Mouse (Mus musculus) MEL (cell line): ENCODE measurements at regions not wholly inside any gene's neighbourhood (a gene's known extent, or its start where the extent isn't known, plus 50 kb on each side); places are given as distances from the start of the nearest gene placed in this dataset.

Experiments
- DNase-seq: peaks from one replicate; pipeline ENCODE4 v3.0.0; 2011; ENCODE audit warnings: low read depth, low spot score
- H3K27ac ChIP-seq: 2 replicates; pipeline ENCODE4 v1.5.1; 2012; ENCODE audit warnings: low read depth, mild to moderate bottlenecking, control low read depth, low read length, moderate library complexity; ENCODE audit not compliant: control insufficient read depth
- H3K27me3 ChIP-seq, 2 experiments: fragments of 150-350 bp in 1 of 2; sonication (generic) in 1 of 2; 2 replicates each; pipeline ENCODE4 v1.6.1; 2012; ENCODE audit warnings: low read length in 2 of 2, mild to moderate bottlenecking in 2 of 2, improper control_type of control experiment in 1 of 2, moderate library complexity in 1 of 2; ENCODE audit not compliant: insufficient read depth in 2 of 2, control insufficient read depth in 1 of 2
- H3K36me3 ChIP-seq, 2 experiments: 2 replicates each; pipeline ENCODE4 v1.6.1; 2012 to 2014; ENCODE audit warnings: low read length in 2 of 2, improper control_type of control experiment in 1 of 2, inconsistent platforms in 1 of 2, mild to moderate bottlenecking in 1 of 2; ENCODE audit not compliant: insufficient read depth in 2 of 2, control insufficient read depth in 1 of 2
- H3K4me1 ChIP-seq, 2 experiments: fragments of 150-350 bp in 1 of 2; sonication (generic) in 1 of 2; 2 replicates each; pipeline ENCODE4 v1.6.1; 2012; ENCODE audit warnings: low read length in 2 of 2, improper control_type of control experiment in 1 of 2, mild to moderate bottlenecking in 1 of 2; ENCODE audit not compliant: insufficient read depth in 2 of 2, control insufficient read depth in 1 of 2
- H3K4me3 ChIP-seq, 2 experiments: fragments of 150-350 bp in 1 of 2; sonication (generic) in 1 of 2; 2 replicates each; pipeline ENCODE4 v1.5.1; 2012; ENCODE audit warnings: low read depth in 2 of 2, low read length in 2 of 2, mild to moderate bottlenecking in 2 of 2, moderate library complexity in 2 of 2, control low read depth in 1 of 2, improper control_type of control experiment in 1 of 2; ENCODE audit not compliant: control insufficient read depth in 1 of 2, insufficient read depth in 1 of 2
- H3K79me2 ChIP-seq: 2 replicates; pipeline ENCODE4 v1.6.1; 2012; ENCODE audit warnings: mild to moderate bottlenecking, low read length, moderate library complexity; ENCODE audit not compliant: control insufficient read depth, poor library complexity, insufficient read depth
- H3K9ac ChIP-seq: 2 replicates; pipeline ENCODE4 v1.6.1; 2012; ENCODE audit warnings: low read depth, mild to moderate bottlenecking, control low read depth, low read length, moderate library complexity; ENCODE audit not compliant: control insufficient read depth, poor library complexity, severe bottlenecking
- H3K9me3 ChIP-seq: fragments of 150-350 bp; sonication (generic); replicated peaks from 2 replicates; pipeline ENCODE4 v1.6.1; 2012; ENCODE audit warnings: mild to moderate bottlenecking, low read length, improper control_type of control experiment, moderate library complexity; ENCODE audit not compliant: insufficient read depth
- BHLHE40 ChIP-seq: IDR thresholded peaks from 2 replicates; pipeline ENCODE4 v1.6.1; 2012; ENCODE audit warnings: low read depth, mild to moderate bottlenecking, inconsistent platforms, low read length, improper control_type of control experiment, borderline replicate concordance
- E2F4 ChIP-seq: IDR thresholded peaks from 2 replicates; pipeline ENCODE4 v1.6.1; 2011; ENCODE audit warnings: low read depth, low read length, improper control_type of control experiment, borderline replicate concordance
- EP300 ChIP-seq, 2 experiments: IDR thresholded peaks; 2 replicates each; pipeline ENCODE4 v1.6.1; 2011; ENCODE audit warnings: improper control_type of control experiment in 2 of 2, low read length in 2 of 2, low read depth in 1 of 2, mild to moderate bottlenecking in 1 of 2
- HCFC1 ChIP-seq: IDR thresholded peaks from 2 replicates; pipeline ENCODE4 v1.6.1; 2012; ENCODE audit warnings: low read depth, mild to moderate bottlenecking, inconsistent platforms, low read length, improper control_type of control experiment, moderate library complexity
- MAFK ChIP-seq: IDR thresholded peaks from 2 replicates; pipeline ENCODE4 v1.6.1; 2011; ENCODE audit warnings: low read depth, mild to moderate bottlenecking, low read length, improper control_type of control experiment, borderline replicate concordance
- MXI1 ChIP-seq: IDR thresholded peaks from 2 replicates; pipeline ENCODE4 v1.6.1; 2011; ENCODE audit warnings: mild to moderate bottlenecking, low read depth, low read length, improper control_type of control experiment
- MYB ChIP-seq: IDR thresholded peaks from 2 replicates; pipeline ENCODE4 v1.6.1; 2011; ENCODE audit warnings: mild to moderate bottlenecking, low read depth, low read length, improper control_type of control experiment
- MYC ChIP-seq: IDR thresholded peaks from 2 replicates; pipeline ENCODE4 v1.6.1; 2011; ENCODE audit warnings: low read depth, mild to moderate bottlenecking, low read length, improper control_type of control experiment, moderate library complexity
- NRF1 ChIP-seq: IDR thresholded peaks from 2 replicates; pipeline ENCODE4 v1.6.1; 2014; ENCODE audit warnings: low read depth, mild to moderate bottlenecking, inconsistent platforms, low read length, improper control_type of control experiment, moderate library complexity; ENCODE audit not compliant: poor library complexity, insufficient read depth, severe bottlenecking
- POLR2A ChIP-seq, 2 experiments: IDR thresholded peaks; 2 replicates each; pipeline ENCODE4 v1.6.1; 2011 to 2012; ENCODE audit warnings: low read length in 2 of 2, mild to moderate bottlenecking in 2 of 2, control low read depth in 1 of 2, improper control_type of control experiment in 1 of 2, low read depth in 1 of 2, moderate library complexity in 1 of 2; ENCODE audit not compliant: control insufficient read depth in 1 of 2, insufficient read depth in 1 of 2, poor library complexity in 1 of 2
- POLR2AphosphoS2 ChIP-seq: IDR thresholded peaks from 2 replicates; pipeline ENCODE4 v1.6.1; 2011; ENCODE audit warnings: low read length, improper control_type of control experiment
- SIN3A ChIP-seq: IDR thresholded peaks from 2 replicates; pipeline ENCODE4 v1.6.1; 2012; ENCODE audit warnings: low read length, improper control_type of control experiment, inconsistent platforms
- SMC3 ChIP-seq: IDR thresholded peaks from 2 replicates; pipeline ENCODE4 v1.6.1; 2011; ENCODE audit warnings: low read depth, low read length, improper control_type of control experiment
- TAL1 ChIP-seq: IDR thresholded peaks from 2 replicates; pipeline ENCODE4 v1.6.1; 2012; ENCODE audit warnings: mild to moderate bottlenecking, inconsistent platforms, low read length, moderate library complexity, mixed read lengths
- TCF12 ChIP-seq: IDR thresholded peaks from 2 replicates; pipeline ENCODE4 v1.6.1; 2014; ENCODE audit warnings: low read depth, mild to moderate bottlenecking, inconsistent platforms, low read length, improper control_type of control experiment, moderate library complexity
- USF2 ChIP-seq, 2 experiments: IDR thresholded peaks; 2 replicates each; pipeline ENCODE4 v1.6.1; 2011 to 2012; ENCODE audit warnings: improper control_type of control experiment in 2 of 2, low read length in 2 of 2, borderline replicate concordance in 1 of 2, inconsistent platforms in 1 of 2, low read depth in 1 of 2, mild to moderate bottlenecking in 1 of 2; ENCODE audit not compliant: insufficient read depth in 1 of 2
- ZC3H11A ChIP-seq: IDR thresholded peaks from 2 replicates; pipeline ENCODE4 v1.6.1; 2012; ENCODE audit warnings: low read depth, mild to moderate bottlenecking, inconsistent platforms, low read length, improper control_type of control experiment
- ZMIZ1 ChIP-seq: IDR thresholded peaks from 2 replicates; pipeline ENCODE4 v1.6.1; 2012; ENCODE audit warnings: low read depth, mild to moderate bottlenecking, inconsistent platforms, low read length, improper control_type of control experiment, moderate library complexity
- ZNF384 ChIP-seq: IDR thresholded peaks from 2 replicates; pipeline ENCODE4 v1.6.1; 2012; ENCODE audit warnings: low read depth, mild to moderate bottlenecking, inconsistent platforms, low read length, improper control_type of control experiment

DNA sequence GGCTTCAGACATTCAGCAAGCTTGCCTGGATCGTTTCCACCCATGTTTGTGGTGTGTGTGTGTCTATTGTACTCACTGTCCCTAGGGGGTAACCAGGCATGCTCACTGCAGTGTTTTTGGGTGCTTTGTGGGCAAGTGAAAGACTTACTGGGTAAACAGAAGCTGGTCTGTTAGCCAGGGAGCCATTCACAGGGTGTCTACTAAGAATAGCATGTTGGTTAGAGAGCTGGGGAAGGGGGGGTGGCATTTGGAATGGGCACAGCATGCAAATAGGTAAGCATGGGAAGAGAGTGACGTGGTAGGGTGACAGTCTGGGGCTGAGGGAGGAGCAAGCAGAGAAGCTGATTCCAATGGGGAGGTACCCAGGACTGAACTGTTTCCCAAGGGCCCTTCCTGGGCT, 97.7 kb upstream of the Kazn start:
- Histone ChIP-seq H3K9me3 (no peaks in the 10 kb centered on the region), H3K4me1 (no peaks in the 10 kb centered on the region), H3K4me3 (no peak overlapping the region), H3K79me2 (no peaks in the 10 kb centered on the region), H3K36me3 (no peaks in the 10 kb centered on the region), H3K9ac (no peak overlapping the region), H3K27ac (no peak overlapping the region), H3K27me3 (no peaks in the 10 kb centered on the region)
- TF ChIP-seq POLR2A (IDR thresholded peaks at IDR 0.05; ENCODE audit: control insufficient read depth in 1 of 2, insufficient read depth in 1 of 2, low read depth in 1 of 2, low read length in 2 of 2, poor library complexity in 1 of 2) = no peak
- no peak for TF ChIP-seq E2F4
- TF ChIP-seq SMC3 = no peak
- no peak for TF ChIP-seq MXI1
- TF ChIP-seq ZMIZ1 = no peak
- TF ChIP-seq ZC3H11A = no peak
- TF ChIP-seq TAL1 = no peak
- TF ChIP-seq BHLHE40 = no peak
- no peak for TF ChIP-seq EP300 (IDR thresholded peaks at IDR 0.05; ENCODE audit: low read depth in 1 of 2, low read length in 2 of 2)
- no peak for TF ChIP-seq POLR2AphosphoS2
- no peak for TF ChIP-seq MYB
- no peak for TF ChIP-seq MAFK
- no peak for TF ChIP-seq HCFC1
- no peak for TF ChIP-seq USF2 (IDR thresholded peaks at IDR 0.05; ENCODE audit: borderline replicate concordance in 1 of 2, insufficient read depth in 1 of 2, low read depth in 1 of 2, low read length in 2 of 2)
- no peak for TF ChIP-seq TCF12
- TF ChIP-seq ZNF384 = no peak
- no peak for DNase-seq

DNA sequence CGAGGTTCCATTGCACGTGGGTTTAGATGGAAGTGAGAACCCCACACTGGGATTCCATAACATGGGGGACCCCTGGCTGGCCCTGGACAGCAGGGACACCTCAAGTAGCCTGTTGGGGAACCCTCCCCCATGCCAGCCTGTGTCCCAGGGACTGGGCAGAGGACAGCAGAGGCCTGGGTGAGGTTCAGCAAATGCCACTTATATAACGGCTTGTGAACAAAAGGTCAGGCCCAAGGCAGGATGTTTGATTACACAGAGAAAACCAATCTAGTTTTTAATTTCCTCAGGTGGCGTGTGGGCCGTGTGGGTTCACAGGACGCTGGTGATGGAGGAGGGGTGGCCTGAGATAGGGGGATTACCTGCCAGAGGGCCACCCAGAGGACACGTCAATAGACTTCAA, 94.9 kb upstream of the Kazn start:
- Histone ChIP-seq H3K36me3 (no peaks in the 10 kb centered on the region), H3K4me3 (no peak overlapping the region), H3K27ac (no peak overlapping the region), H3K27me3 (no peaks in the 10 kb centered on the region), H3K4me1 (no peaks in the 10 kb centered on the region), H3K9me3 (no peaks in the 10 kb centered on the region), H3K79me2 (no peaks in the 10 kb centered on the region), H3K9ac (no peak overlapping the region)
- no peak for DNase-seq
- TF ChIP-seq NRF1 = no peak
- TF ChIP-seq BHLHE40 = no peak
- TF ChIP-seq HCFC1 = no peak
- no peak for TF ChIP-seq MYC
- TF ChIP-seq SIN3A = no peak
